Mouse (Mus musculus): ENCODE measurements around the gene AL607142.1. TPM values are rescaled to one million over a fixed set of nuclear protein-coding genes. Genes with fewer than 3 reads are reported as not detected.
A peak's percentile ranks its signal among the peaks of the same experiment; 100 is the strongest.

AL607142.1 gene
- not detected in 2 replicates for polyA plus RNA-seq (2015; fragmentation: Nextera tagmentation; extraction: Ambion mirVana)

- no peak for ATAC-seq (ENCODE audit: insufficient number of reproducible peaks, insufficient read depth, low FRiP score, low TSS enrichment, low read depth)
- no peak within 1 kb of the TSS for H3K27ac ChIP-seq
- no peak within 1 kb of the TSS for H3K9ac ChIP-seq
- H3K36me3 ChIP-seq: no peaks in the 10 kb centered on the region
- H3K4me2 ChIP-seq: no peak within 1 kb of the TSS
- 90% methylated on average over 10 of the region's 10 CpGs for WGBS
- no peaks in the 10 kb centered on the region for H3K4me1 ChIP-seq
- no peak within 1 kb of the TSS for H3K4me3 ChIP-seq
- H3K27me3 ChIP-seq: peaks cover under 1% of the 10 kb centered on the region; the same call in 1 of the 2 replicates
- H3K9me3 ChIP-seq: no peaks in the 10 kb centered on the region
Observed at GRCm38 (mm10) chr4:120064696-120065095, at the start of gene AL607142.1. Gene AL607142.1, plus strand, starts transcription at chr4:120064996.

- no peak overlapping the region for H3K27ac ChIP-seq
- 75% methylated on average over 5 of the region's 5 CpGs for WGBS
- H3K27me3 ChIP-seq: no peaks in the 10 kb centered on the region
- H3K36me3 ChIP-seq: no peaks in the 10 kb centered on the region
- ATAC-seq (ENCODE audit: insufficient number of reproducible peaks, insufficient read depth, low FRiP score, low TSS enrichment, low read depth): no peak
- H3K9me3 ChIP-seq: no peaks in the 10 kb centered on the region
- H3K4me3 ChIP-seq: no peak overlapping the region
- no peak overlapping the region for H3K9ac ChIP-seq
- no peak overlapping the region for H3K4me2 ChIP-seq
- no peaks in the 10 kb centered on the region for H3K4me1 ChIP-seq
Observed at GRCm38 (mm10) chr4:120018426-120018825, 46.4 kb upstream of the AL607142.1 start.

GRCm38 (mm10) chr4:120022392-120022791, 42.4 kb upstream of the AL607142.1 start:
- H3K9ac ChIP-seq: no peak overlapping the region
- WGBS: 59% methylated on average over 3 of the region's 3 CpGs

GRCm38 (mm10) chr4:120023221-120023840, 41.5 kb upstream of the AL607142.1 start:
- 84% methylated on average over 4 of the region's 4 CpGs for WGBS
- Histone ChIP-seq H3K9me3 (no peaks in the 10 kb centered on the region), H3K27me3 (no peaks in the 10 kb centered on the region), H3K4me3 (no peak overlapping the region), H3K9ac (no peak overlapping the region), H3K4me1 (no peaks in the 10 kb centered on the region), H3K4me2 (no peak overlapping the region), H3K27ac (no peak overlapping the region), H3K36me3 (no peaks in the 10 kb centered on the region)
- no peak for ATAC-seq (ENCODE audit: insufficient number of reproducible peaks, insufficient read depth, low FRiP score, low TSS enrichment, low read depth)

More at GRCm38 (mm10) chr4:120022392-120022791, 42.4 kb upstream of the AL607142.1 start:
- ATAC-seq (ENCODE audit: insufficient number of reproducible peaks, insufficient read depth, low FRiP score, low TSS enrichment, low read depth): no peak
- H3K27me3 ChIP-seq: no peaks in the 10 kb centered on the region
- no peaks in the 10 kb centered on the region for H3K4me1 ChIP-seq
- H3K36me3 ChIP-seq: no peaks in the 10 kb centered on the region
- no peak overlapping the region for H3K4me2 ChIP-seq
- no peaks in the 10 kb centered on the region for H3K9me3 ChIP-seq
- no peak overlapping the region for H3K27ac ChIP-seq
- no peak overlapping the region for H3K4me3 ChIP-seq

GRCm38 (mm10) chr4:120024071-120024470, 40.7 kb upstream of the AL607142.1 start:
- ATAC-seq (ENCODE audit: insufficient number of reproducible peaks, insufficient read depth, low FRiP score, low TSS enrichment, low read depth): no peak
- H3K27me3 ChIP-seq: no peaks in the 10 kb centered on the region
- no peak overlapping the region for H3K27ac ChIP-seq
- no peak overlapping the region for H3K4me2 ChIP-seq
- no peaks in the 10 kb centered on the region for H3K9me3 ChIP-seq
- WGBS: 56% methylated on average over 10 of the region's 10 CpGs
- H3K4me1 ChIP-seq: no peaks in the 10 kb centered on the region
- no peak overlapping the region for H3K9ac ChIP-seq
- no peaks in the 10 kb centered on the region for H3K36me3 ChIP-seq
- no peak overlapping the region for H3K4me3 ChIP-seq

GRCm38 (mm10) chr4:120027671-120028070, 37.1 kb upstream of the AL607142.1 start:
- 79% methylated on average over 1 of the region's 1 CpGs for WGBS
- ATAC-seq (ENCODE audit: insufficient number of reproducible peaks, insufficient read depth, low FRiP score, low TSS enrichment, low read depth): no peak
- H3K9me3 ChIP-seq: no peaks in the 10 kb centered on the region
- no peak overlapping the region for H3K4me2 ChIP-seq
- no peak overlapping the region for H3K27ac ChIP-seq
- no peak overlapping the region for H3K9ac ChIP-seq
- peaks cover 29% of the 10 kb centered on the region for H3K27me3 ChIP-seq
- no peaks in the 10 kb centered on the region for H3K4me1 ChIP-seq
- no peak overlapping the region for H3K4me3 ChIP-seq
- H3K36me3 ChIP-seq: no peaks in the 10 kb centered on the region

- Histone ChIP-seq H3K9ac (no peak overlapping the region), H3K9me3 (no peaks in the 10 kb centered on the region), H3K4me2 (no peak overlapping the region), H3K27me3 (peaks cover 52% of the 10 kb centered on the region), H3K4me3 (no peak overlapping the region), H3K4me1 (peaks cover 10% of the 10 kb centered on the region), H3K36me3 (no peaks in the 10 kb centered on the region), H3K27ac (no peak overlapping the region)
- ATAC-seq (ENCODE audit: insufficient number of reproducible peaks, insufficient read depth, low FRiP score, low TSS enrichment, low read depth): no peak
- 81% methylated on average over 1 of the region's 1 CpGs for WGBS
Observed at GRCm38 (mm10) chr4:120029937-120030336, 34.9 kb upstream of the AL607142.1 start.

- peaks cover 76% of the 10 kb centered on the region for H3K27me3 ChIP-seq
- WGBS: under 1% methylated on average over 53 of the region's 70 CpGs
- ATAC-seq (ENCODE audit: insufficient number of reproducible peaks, insufficient read depth, low FRiP score, low TSS enrichment, low read depth): peak; percentile 56
Observed at GRCm38 (mm10) chr4:120032320-120032983, 32.3 kb upstream of the AL607142.1 start.

GRCm38 (mm10) chr4:120032984-120033355, 31.8 kb upstream of the AL607142.1 start:
- under 1% methylated on average over 33 of the region's 38 CpGs for WGBS

More at GRCm38 (mm10) chr4:120032320-120032983, 32.3 kb upstream of the AL607142.1 start:
- Histone ChIP-seq H3K9me3 (no peaks in the 10 kb centered on the region), H3K27ac (no peak overlapping the region), H3K4me2 (peak overlapping the region; percentile 99), H3K4me3 (peak overlapping the region; percentile 60), H3K9ac (peak overlapping the region; percentile 72), H3K36me3 (no peaks in the 10 kb centered on the region), H3K4me1 (peaks cover 10% of the 10 kb centered on the region)

GRCm38 (mm10) chr4:120036294-120036693, 28.5 kb upstream of the AL607142.1 start:
- peaks cover 61% of the 10 kb centered on the region for H3K27me3 ChIP-seq
- no peak overlapping the region for H3K27ac ChIP-seq
- peaks cover 10% of the 10 kb centered on the region for H3K4me1 ChIP-seq
- no peak overlapping the region for H3K4me2 ChIP-seq
- H3K9me3 ChIP-seq: no peaks in the 10 kb centered on the region
- H3K9ac ChIP-seq: no peak overlapping the region
- 84% methylated on average over 4 of the region's 4 CpGs for WGBS
- ATAC-seq (ENCODE audit: insufficient number of reproducible peaks, insufficient read depth, low FRiP score, low TSS enrichment, low read depth): no peak
- no peaks in the 10 kb centered on the region for H3K36me3 ChIP-seq
- H3K4me3 ChIP-seq: no peak overlapping the region

More at GRCm38 (mm10) chr4:120032984-120033355, 31.8 kb upstream of the AL607142.1 start:
- Histone ChIP-seq H3K4me1 (peaks cover 10% of the 10 kb centered on the region), H3K9ac (peak overlapping the region; percentile 72), H3K27ac (no peak overlapping the region), H3K36me3 (no peaks in the 10 kb centered on the region), H3K4me2 (peak overlapping the region; percentile 99), H3K27me3 (peaks cover 76% of the 10 kb centered on the region), H3K4me3 (peak overlapping the region; percentile 60), H3K9me3 (no peaks in the 10 kb centered on the region)
- 0 out of 2 replicates have a peak, but pooled peaks have one; percentile 8 for ATAC-seq (ENCODE audit: insufficient number of reproducible peaks, insufficient read depth, low FRiP score, low TSS enrichment, low read depth)

GRCm38 (mm10) chr4:120037007-120037406, 27.8 kb upstream of the AL607142.1 start:
- Histone ChIP-seq H3K4me3 (no peak overlapping the region), H3K4me2 (no peak overlapping the region), H3K9ac (no peak overlapping the region), H3K9me3 (no peaks in the 10 kb centered on the region), H3K36me3 (no peaks in the 10 kb centered on the region), H3K27me3 (peaks cover 54% of the 10 kb centered on the region), H3K4me1 (peaks cover 10% of the 10 kb centered on the region), H3K27ac (no peak overlapping the region)
- WGBS: 43% methylated on average over 7 of the region's 7 CpGs
- ATAC-seq (ENCODE audit: insufficient number of reproducible peaks, insufficient read depth, low FRiP score, low TSS enrichment, low read depth): no peak

- H3K9me3 ChIP-seq: no peaks in the 10 kb centered on the region
- H3K9ac ChIP-seq: no peak overlapping the region
- no peak overlapping the region for H3K4me3 ChIP-seq
- H3K27ac ChIP-seq: no peak overlapping the region
- WGBS: 84% methylated on average over 2 of the region's 2 CpGs
- H3K4me1 ChIP-seq: peaks cover 11% of the 10 kb centered on the region
- H3K27me3 ChIP-seq: peaks cover 9% of the 10 kb centered on the region
- H3K36me3 ChIP-seq: no peaks in the 10 kb centered on the region
- no peak for ATAC-seq (ENCODE audit: insufficient number of reproducible peaks, insufficient read depth, low FRiP score, low TSS enrichment, low read depth)
- no peak overlapping the region for H3K4me2 ChIP-seq
Observed at GRCm38 (mm10) chr4:120041520-120041919, 23.3 kb upstream of the AL607142.1 start.

All from embryonic facial prominence, embryonic 13.5 days (tissue).